Mouse (Mus musculus) spleen, adult 2 months (tissue): ENCODE results near the gene Pdhb.

Source experiments
- CTCF ChIP-seq: fragments of 200-500 bp; IDR thresholded peaks from 2 replicates; pipeline ENCODE4 v1.5.1; 2011; ENCODE audit warnings: mild to moderate bottlenecking, inconsistent platforms; ENCODE audit not compliant: insufficient read depth, insufficient read length, insufficient replicate concordance; ENCODE audit errors: extremely low read depth
- POLR2A ChIP-seq: fragments of 200-500 bp; IDR thresholded peaks from 2 replicates; pipeline ENCODE4 v1.6.1; 2011; ENCODE audit warnings: low read depth, low read length, inconsistent platforms

DNA sequence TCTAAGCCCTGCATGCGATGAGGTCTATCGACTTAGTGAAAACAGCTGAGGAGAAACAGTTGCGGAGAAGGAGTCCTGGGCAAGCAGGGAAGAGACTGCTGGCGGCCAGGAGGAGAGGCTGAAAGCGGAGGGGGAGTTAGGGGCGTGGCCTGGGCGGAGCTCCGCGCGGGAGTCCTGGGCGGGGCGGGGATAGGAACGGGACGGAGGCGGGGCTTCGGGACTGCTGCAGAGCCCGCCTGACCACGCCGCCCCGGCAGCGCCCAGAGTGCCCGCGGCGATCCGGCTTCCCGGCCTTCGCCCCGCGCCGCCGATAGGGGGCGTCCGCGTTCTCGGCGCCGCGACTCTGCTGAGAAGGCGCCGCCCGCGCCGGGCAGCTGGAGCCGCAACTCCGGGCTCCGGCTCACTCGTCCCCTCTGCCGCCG lies 41.0 kb upstream of the Pdhb start, which contains the start of gene Kctd6:
- TF ChIP-seq POLR2A (no peak), CTCF (peak; percentile 63; the same call in 1 of the 2 replicates)
